Comparison of ENCODE assay signal across 21 mouse cellular contexts in the genomic region with DNA sequence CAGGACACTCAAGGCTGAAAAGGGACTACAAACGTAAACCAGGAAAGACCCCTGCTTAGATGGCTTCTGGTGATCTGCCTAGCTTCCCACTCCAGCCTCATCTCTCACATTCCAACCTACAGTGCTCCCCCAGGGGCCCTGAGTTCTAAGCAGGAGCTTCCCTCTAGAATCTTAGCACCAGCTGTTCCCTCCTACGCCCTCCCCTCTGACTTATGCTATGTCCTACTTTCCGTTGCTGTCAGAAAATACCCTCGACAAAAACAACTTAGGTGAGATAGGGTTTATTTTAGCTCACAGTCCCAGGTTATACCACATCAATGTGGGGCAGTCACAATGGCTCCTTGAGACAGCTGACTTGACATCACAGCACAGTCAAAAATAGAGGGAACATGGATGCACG.
"Had no signal": no experiment of that assay in that cellular context is flagged by ENCODE, and none has a peak within 500 bp of the region (broad histone marks: within the 10 kb centered on the region; RNA-seq: fewer than 3 reads in every experiment).

No protein-coding gene starts in this region.

- H3K27ac ChIP-seq: kidney, postnatal 0 days; layer of hippocampus, adult 2 months; limb, embryonic 12.5 days; limb, embryonic 15.5 days; liver, embryonic 14.5 days; macrophage; stomach, embryonic 15.5 days had no signal

- H3K9me3 ChIP-seq: limb, embryonic 15.5 days; stomach, embryonic 15.5 days had no signal

- H3K4me3 ChIP-seq: layer of hippocampus, adult 2 months; limb, embryonic 12.5 days; limb, embryonic 15.5 days; stomach, embryonic 15.5 days had no signal

- DNase-seq: kidney, adult 2 months; kidney, postnatal 25 days; layer of hippocampus, adult 9-11 months; left cerebral cortex, postnatal 4 days; liver, postnatal 0 days; lung, embryonic 14.5 days; midbrain, embryonic 14.5 days; right cerebral cortex, postnatal 14 days; spleen, adult 18-20 months; thymus, adult 2 months; thymus, postnatal 14 days; thymus, postnatal 4 days had no signal

- ATAC-seq: intestine, embryonic 16.5 days; liver, postnatal 0 days; lung, postnatal 0 days had no signal

- H3K4me1 ChIP-seq: limb, embryonic 15.5 days; stomach, embryonic 15.5 days had no signal

- H3K36me3 ChIP-seq: limb, embryonic 12.5 days; limb, embryonic 15.5 days; stomach, embryonic 15.5 days had no signal

- H3K27me3 ChIP-seq: limb, embryonic 12.5 days; limb, embryonic 15.5 days; stomach, embryonic 15.5 days had no signal
